Mouse (Mus musculus) MEL (cell line): Measurements from ENCODE around the gene Irf4.

ENCODE experiments used
- CTCF ChIP-seq, 3 experiments: IDR thresholded peaks in 2 of 3; conservative IDR thresholded peaks in 1 of 3; 2 replicates each; pipeline ENCODE4 v1.5.1; 2011 to 2012; ENCODE audit warnings: low read length in 3 of 3, low read depth in 2 of 3, mild to moderate bottlenecking in 2 of 3, improper control_type of control experiment in 1 of 3, inconsistent platforms in 1 of 3, mixed read lengths in 1 of 3, moderate library complexity in 1 of 3; ENCODE audit not compliant: control insufficient read depth in 1 of 3, insufficient read depth in 1 of 3, poor library complexity in 1 of 3, severe bottlenecking in 1 of 3
- GATA1 ChIP-seq: IDR thresholded peaks from 2 replicates; pipeline ENCODE4 v1.6.1; 2011; ENCODE audit warnings: low read depth, low read length, improper control_type of control experiment
- HCFC1 ChIP-seq: IDR thresholded peaks from 2 replicates; pipeline ENCODE4 v1.6.1; 2012; ENCODE audit warnings: low read depth, mild to moderate bottlenecking, inconsistent platforms, low read length, improper control_type of control experiment, moderate library complexity
- JUND ChIP-seq: IDR thresholded peaks from 2 replicates; pipeline ENCODE4 v1.6.1; 2011; ENCODE audit warnings: low read depth, mild to moderate bottlenecking, improper control_type of control experiment, low read length
- MAFK ChIP-seq: IDR thresholded peaks from 2 replicates; pipeline ENCODE4 v1.6.1; 2011; ENCODE audit warnings: low read depth, mild to moderate bottlenecking, low read length, improper control_type of control experiment, borderline replicate concordance
- MAX ChIP-seq: IDR thresholded peaks from 2 replicates; pipeline ENCODE4 v1.6.1; 2011; ENCODE audit warnings: low read length, improper control_type of control experiment
- POLR2A ChIP-seq, 2 experiments: IDR thresholded peaks; 2 replicates each; pipeline ENCODE4 v1.6.1; 2011 to 2012; ENCODE audit warnings: low read length in 2 of 2, mild to moderate bottlenecking in 2 of 2, control low read depth in 1 of 2, improper control_type of control experiment in 1 of 2, low read depth in 1 of 2, moderate library complexity in 1 of 2; ENCODE audit not compliant: control insufficient read depth in 1 of 2, insufficient read depth in 1 of 2, poor library complexity in 1 of 2
- TAL1 ChIP-seq: IDR thresholded peaks from 2 replicates; pipeline ENCODE4 v1.6.1; 2012; ENCODE audit warnings: mild to moderate bottlenecking, inconsistent platforms, low read length, moderate library complexity, mixed read lengths
- TBP ChIP-seq: IDR thresholded peaks from 2 replicates; pipeline ENCODE4 v1.8.0; 2011; ENCODE audit warnings: low read depth, low read length, improper control_type of control experiment
- USF1 ChIP-seq: IDR thresholded peaks from 2 replicates; pipeline ENCODE4 v1.6.1; 2014; ENCODE audit warnings: low read depth, mild to moderate bottlenecking, inconsistent platforms, low read length, improper control_type of control experiment, moderate library complexity

GRCm38 (mm10) chr13:30787960-30788359 lies 38.9 kb downstream of the Irf4 start:
- TF ChIP-seq POLR2A (IDR thresholded peaks at IDR 0.05; ENCODE audit: control insufficient read depth in 1 of 2, insufficient read depth in 1 of 2, low read depth in 1 of 2, low read length in 2 of 2, poor library complexity in 1 of 2) (no peak), CTCF (IDR thresholded peaks at IDR 0.05 in 2 of 3, conservative IDR thresholded peaks at IDR 0.05 in 1 of 3; ENCODE audit: control insufficient read depth in 1 of 3, insufficient read depth in 1 of 3, low read depth in 2 of 3, low read length in 3 of 3, poor library complexity in 1 of 3, severe bottlenecking in 1 of 3) (no peak), JUND (no peak), GATA1 (no peak), TAL1 (no peak), TBP (no peak), MAX (no peak), MAFK (no peak), USF1 (no peak), HCFC1 (no peak)
